Mouse (Mus musculus): ENCODE measurements around the gene Nsg1.

DNA sequence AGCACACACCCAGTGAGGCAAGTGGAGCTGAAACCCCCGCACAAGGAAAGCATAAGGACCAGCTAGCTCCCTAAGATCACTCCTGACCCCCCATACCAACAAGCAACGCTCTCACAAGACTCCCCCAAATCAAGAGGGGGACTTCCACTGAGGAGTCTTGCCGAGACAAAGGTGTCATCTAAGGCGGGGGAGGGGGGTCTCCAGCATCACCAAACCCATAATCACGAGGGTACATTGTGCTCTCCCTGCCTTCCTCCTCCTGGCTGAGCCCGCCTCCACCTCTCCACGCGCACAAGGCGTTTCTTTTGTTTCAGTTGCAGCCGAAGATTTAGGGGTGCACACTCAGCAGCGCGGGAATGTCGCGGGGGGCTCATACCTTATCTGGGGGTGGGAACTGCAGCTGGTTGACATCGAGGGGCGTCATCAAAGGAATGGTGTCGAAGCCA lies 1.2 kb downstream of the Nsg1 start:
- TF ChIP-seq GATA1 (IDR thresholded peaks at IDR 0.05; ENCODE audit: low read length) (no peak), TAL1 (IDR thresholded peaks at IDR 0.05; ENCODE audit: low read length) (no peak)

Data from erythroblast, embryonic 14.5 days (primary cell).